Mouse (Mus musculus): Measurements from ENCODE around the gene Sema5a. TPM values are rescaled to one million over a fixed set of nuclear protein-coding genes. Genes with fewer than 3 reads are reported as not detected.

The Sema5a gene
- polyA plus RNA-seq, 1 experiment from 2014 or later: 10.0 TPM

DNA sequence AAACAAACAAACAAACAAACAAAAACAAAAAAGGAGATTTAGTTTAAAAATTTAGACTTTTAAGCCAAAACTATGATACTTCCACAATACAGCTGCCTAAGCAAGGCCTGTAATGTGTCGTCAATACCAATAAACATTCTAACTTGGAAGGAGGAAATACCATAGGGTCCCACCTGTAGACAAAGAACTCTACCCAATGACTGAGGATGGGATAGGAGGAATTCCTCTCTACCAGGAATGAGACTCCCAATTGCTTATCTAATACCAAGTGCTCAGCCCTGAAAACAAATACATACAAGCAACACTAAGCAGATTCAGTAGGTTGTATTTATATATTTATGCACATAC is 474.3 kb downstream of the Sema5a start:
- H3K4me1 ChIP-seq (ENCODE audit: control insufficient read depth in 2 of 2, insufficient read depth in 2 of 2, low read length in 2 of 2): no peaks in the 10 kb centered on the region
- no peak overlapping the region for H3K27ac ChIP-seq (replicated peaks in 1 of 2; ENCODE audit: control insufficient read depth in 1 of 2, insufficient read depth in 1 of 2, low read depth in 2 of 2, low read length in 2 of 2)
- no peak overlapping the region for H3K4me3 ChIP-seq (ENCODE audit: control insufficient read depth in 1 of 2, insufficient read depth in 1 of 2, low read depth in 1 of 2, low read length in 2 of 2)
- H3K9me3 ChIP-seq (ENCODE audit: control insufficient read depth, low read length): no peaks in the 10 kb centered on the region
- WGBS: 97% methylated on average over 1 of the region's 1 CpGs
- H3K9ac ChIP-seq (ENCODE audit: low read length): no peak overlapping the region
- H3K36me3 ChIP-seq (ENCODE audit: control insufficient read depth, insufficient read depth, low read length): no peaks in the 10 kb centered on the region
- no peaks in the 10 kb centered on the region for H3K27me3 ChIP-seq (ENCODE audit: control insufficient read depth, insufficient read depth, low read length)
- no peak overlapping the region for H3K4me2 ChIP-seq (ENCODE audit: low read length)
- no peak for ATAC-seq (ENCODE audit: insufficient number of reproducible peaks, insufficient read depth, low FRiP score, low read depth)

DNA sequence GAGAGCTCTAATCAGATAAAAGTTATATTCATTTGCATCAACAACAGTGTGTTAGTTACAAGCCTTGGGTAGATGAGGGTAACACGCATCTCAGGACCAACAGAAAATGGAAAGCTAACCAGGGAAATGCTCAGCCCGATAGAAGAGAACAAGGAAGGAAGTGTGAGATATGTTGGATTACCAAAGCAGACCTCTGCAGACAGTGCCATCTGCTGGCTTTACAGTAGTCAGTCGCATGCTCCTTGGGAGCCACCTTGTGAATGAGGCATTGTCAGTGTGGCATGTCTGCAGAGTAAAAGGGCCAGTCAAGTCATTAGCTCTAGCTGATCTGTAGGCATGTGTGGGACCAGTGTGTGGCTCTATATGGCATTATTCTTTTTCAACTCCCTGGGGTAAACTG is 486.2 kb downstream of the Sema5a start:
- ATAC-seq (ENCODE audit: insufficient number of reproducible peaks, insufficient read depth, low FRiP score, low read depth): no peak
- Histone ChIP-seq H3K27me3 (ENCODE audit: control insufficient read depth, insufficient read depth, low read length) (no peaks in the 10 kb centered on the region), H3K27ac (replicated peaks in 1 of 2; ENCODE audit: control insufficient read depth in 1 of 2, insufficient read depth in 1 of 2, low read depth in 2 of 2, low read length in 2 of 2) (no peak overlapping the region), H3K9ac (ENCODE audit: low read length) (no peak overlapping the region), H3K4me1 (ENCODE audit: control insufficient read depth in 2 of 2, insufficient read depth in 2 of 2, low read length in 2 of 2) (no peaks in the 10 kb centered on the region), H3K4me2 (ENCODE audit: low read length) (no peak overlapping the region), H3K36me3 (ENCODE audit: control insufficient read depth, insufficient read depth, low read length) (no peaks in the 10 kb centered on the region), H3K9me3 (ENCODE audit: control insufficient read depth, low read length) (no peaks in the 10 kb centered on the region), H3K4me3 (ENCODE audit: control insufficient read depth in 1 of 2, insufficient read depth in 1 of 2, low read depth in 1 of 2, low read length in 2 of 2) (no peak overlapping the region)
- WGBS: 17% methylated on average over 3 of the region's 3 CpGs

Other genes starting within 250 kb of the Sema5a start
- gene Tas2r119, start 67.5 kb upstream of the Sema5a start, polyA plus RNA-seq (2014; fragmentation: Nextera tagmentation; extraction: Ambion mirVana): not detected in 2 replicates

Data from heart, embryonic 14.5 days (tissue).